Mouse (Mus musculus) lung, embryonic 16.5 days (tissue): Measurements from ENCODE around the gene Wdr27. TPM values are rescaled to one million over a fixed set of nuclear protein-coding genes. Genes with fewer than 3 reads are reported as not detected.
"Not testable (repeated sequence)": the region's sequence is repeated elsewhere in the genome, so short reads cannot be mapped to it uniquely, and the experiment has no call there.

ENCODE experiments used
- ATAC-seq: fragments of 200-750 bp; cut with Nextera tagmentation; 2 replicates; pipeline ENCODE4 v1.8.0; 2017; ENCODE audit warnings: low read depth, mild to moderate bottlenecking, moderate library complexity
- H3K27ac ChIP-seq: fragments of 300-500 bp; sonication (generic); 2 replicates; pipeline ENCODE4 v1.5.1; 2014; ENCODE audit warnings: mild to moderate bottlenecking, control low read depth, low read length
- H3K27me3 ChIP-seq: fragments of 300-500 bp; sonication (generic); 2 replicates; pipeline ENCODE4 v1.6.1; 2014; ENCODE audit warnings: low read depth, low read length, mixed read lengths; ENCODE audit not compliant: control insufficient read depth, insufficient read depth
- H3K36me3 ChIP-seq: fragments of 300-500 bp; sonication (generic); 2 replicates; pipeline ENCODE4 v1.6.1; 2014; ENCODE audit warnings: low read length; ENCODE audit not compliant: control insufficient read depth, insufficient read depth
- H3K4me1 ChIP-seq: fragments of 300-500 bp; sonication (generic); replicated peaks from 2 replicates; pipeline ENCODE4 v1.6.1; 2014; ENCODE audit warnings: low read length, mixed read lengths; ENCODE audit not compliant: control insufficient read depth, insufficient read depth
- H3K4me2 ChIP-seq: fragments of 300-500 bp; sonication (generic); 2 replicates; pipeline ENCODE4 v1.6.1; 2014; ENCODE audit warnings: low read depth, low read length, control low read depth
- H3K4me3 ChIP-seq: fragments of 300-500 bp; sonication (generic); 2 replicates; pipeline ENCODE4 v1.5.1; 2014; ENCODE audit warnings: mild to moderate bottlenecking, low read length, control low read depth
- H3K9ac ChIP-seq: fragments of 300-500 bp; sonication (generic); 2 replicates; pipeline ENCODE4 v1.6.1; 2014; ENCODE audit warnings: low read length, control low read depth
- H3K9me3 ChIP-seq: fragments of 300-500 bp; sonication (generic); 2 replicates; pipeline ENCODE4 v1.6.1; 2016; ENCODE audit warnings: low read length; ENCODE audit not compliant: control insufficient read depth
- WGBS: fragments of 180-500 bp; shearing (Covaris S2); extraction: QIAGEN DNeasy Blood & Tissue Kit; methylation state at CpG from one replicate; pipeline ENCODE4 v1.1.7; 2014; 5-methylcytosine and 5-hydroxymethylcytosine counted together
- polyA plus RNA-seq: library from polyadenylated mRNA; unstranded; fragments of >200 nt; fragmentation: Nextera tagmentation; extraction: Ambion mirVana; gene quantifications from 2 replicates; pipeline ENCODE4 v1.2.1, GENCODE M21; 2015

Gene Wdr27
- polyA plus RNA-seq: 11.1 and 13.1 TPM in 2 replicates

- Histone ChIP-seq H3K27me3 (no peaks in the 10 kb centered on the region), H3K4me2 (peak within 1 kb of the TSS; percentile 70), H3K9ac (peak within 1 kb of the TSS; percentile 80), H3K4me1 (peaks cover 12% of the 10 kb centered on the region), H3K9me3 (no peaks in the 10 kb centered on the region), H3K4me3 (peak within 1 kb of the TSS; percentile 68), H3K27ac (peak within 1 kb of the TSS; percentile 63), H3K36me3 (peaks cover 12% of the 10 kb centered on the region; the same call in 1 of the 2 replicates)
- under 1% methylated on average over 54 of the region's 54 CpGs for WGBS
- ATAC-seq: peak; percentile 99
Observed at GRCm38 (mm10) chr17:14943009-14943728, at the start of gene Wdr27, which contains the start of gene 1600012H06Rik. TSS of gene Wdr27 (minus strand) at chr17:14943158. TSS of gene 1600012H06Rik (plus strand) at chr17:14943184.

- not testable (repeated sequence) for H3K9ac ChIP-seq, H3K4me3 ChIP-seq, H3K4me1 ChIP-seq, H3K9me3 ChIP-seq, H3K27ac ChIP-seq, H3K4me2 ChIP-seq, H3K27me3 ChIP-seq, H3K36me3 ChIP-seq
- peak; percentile 82 for ATAC-seq
- WGBS: no CpG with 5 or more reads among the region's 98 CpGs
Observed at GRCm38 (mm10) chr17:14992522-14993138, 49.7 kb upstream of the Wdr27 start.

- not testable (repeated sequence) for H3K27ac ChIP-seq, H3K4me3 ChIP-seq, H3K4me2 ChIP-seq, H3K9ac ChIP-seq, ATAC-seq, H3K4me1 ChIP-seq, H3K27me3 ChIP-seq, H3K9me3 ChIP-seq, H3K36me3 ChIP-seq
- WGBS: 91% methylated on average over 4 of the region's 5 CpGs
Observed at GRCm38 (mm10) chr17:14990116-14990702, 47.3 kb upstream of the Wdr27 start.

GRCm38 (mm10) chr17:14978362-14979038, 35.5 kb upstream of the Wdr27 start, which contains the start of the genes 9030025P20Rik and Gm3417:
TSS of gene 9030025P20Rik (plus strand) at chr17:14978468.
TSS of gene Gm3417 (minus strand) at chr17:14978790.
- peak; percentile 99 for ATAC-seq
- H3K36me3 ChIP-seq, H3K4me2 ChIP-seq, H3K4me1 ChIP-seq, H3K27ac ChIP-seq, H3K4me3 ChIP-seq, H3K27me3 ChIP-seq, H3K9me3 ChIP-seq, H3K9ac ChIP-seq: not testable (repeated sequence)
- WGBS: no CpG with 5 or more reads among the region's 60 CpGs

GRCm38 (mm10) chr17:14977718-14978361, 34.9 kb upstream of the Wdr27 start:
- not testable (repeated sequence) for ATAC-seq, H3K27ac ChIP-seq, H3K4me3 ChIP-seq, H3K36me3 ChIP-seq, H3K4me2 ChIP-seq, H3K4me1 ChIP-seq, H3K9ac ChIP-seq, H3K9me3 ChIP-seq, H3K27me3 ChIP-seq
- 0% methylated on average over 4 of the region's 7 CpGs for WGBS

- not testable (repeated sequence) for H3K27me3 ChIP-seq, H3K9ac ChIP-seq, ATAC-seq, H3K4me1 ChIP-seq, H3K4me2 ChIP-seq, H3K27ac ChIP-seq, H3K9me3 ChIP-seq, H3K4me3 ChIP-seq, H3K36me3 ChIP-seq
- no CpG with 5 or more reads among the region's 6 CpGs for WGBS
Observed at GRCm38 (mm10) chr17:14968373-14968913, 25.5 kb upstream of the Wdr27 start.

- peak; percentile 87 for ATAC-seq
- H3K9me3 ChIP-seq, H3K27ac ChIP-seq, H3K4me2 ChIP-seq, H3K4me3 ChIP-seq, H3K36me3 ChIP-seq, H3K4me1 ChIP-seq, H3K9ac ChIP-seq, H3K27me3 ChIP-seq: not testable (repeated sequence)
- WGBS: no CpG with 5 or more reads among the region's 44 CpGs
Observed at GRCm38 (mm10) chr17:14961557-14962154, 18.7 kb upstream of the Wdr27 start.

GRCm38 (mm10) chr17:14960951-14961556, 18.1 kb upstream of the Wdr27 start, which contains the start of gene Phf10:
TSS of gene Phf10 (minus strand) at chr17:14961273.
- not testable (repeated sequence) for H3K4me1 ChIP-seq, H3K9me3 ChIP-seq, H3K27me3 ChIP-seq, H3K36me3 ChIP-seq
- Histone ChIP-seq H3K4me3 (peak within 1 kb of the TSS; percentile 65), H3K27ac (peak within 1 kb of the TSS; percentile 67; the same call in 1 of the 2 replicates), H3K9ac (peak within 1 kb of the TSS; percentile 74), H3K4me2 (peak within 1 kb of the TSS; percentile 81)
- WGBS: under 1% methylated on average over 33 of the region's 100 CpGs
- ATAC-seq: peak; percentile 87
